Mouse (Mus musculus) heart, postnatal 0 days (tissue): ENCODE data around the gene Gpatch8.

Experiments
- CTCF ChIP-seq: IDR thresholded peaks from 2 replicates; pipeline ENCODE4 v1.5.1; 2016; ENCODE audit warnings: antibody characterized with exemption, control low read depth, low read depth
- EP300 ChIP-seq: IDR thresholded peaks from 2 replicates; pipeline ENCODE4 v1.6.1; 2016; ENCODE audit warnings: antibody characterized with exemption, low read depth

GRCm38 (mm10) chr11:102599912-102600311 is 43.7 kb upstream of the Gpatch8 start:
- TF ChIP-seq CTCF (peak; percentile 28; the same call in 1 of the 2 replicates), EP300 (no peak)
